Mouse (Mus musculus) layer of hippocampus, postnatal 25 days (tissue): ENCODE results near the gene Ube4b. TPM values are rescaled to one million over a fixed set of nuclear protein-coding genes. Genes with fewer than 3 reads are reported as not detected.
"Not testable (repeated sequence)": the region's sequence is repeated elsewhere in the genome, so short reads cannot be mapped to it uniquely, and the experiment has no call there.

Experiments used
- DNase-seq, 2 experiments: peaks; one replicate each; pipeline ENCODE4 v3.0.0; 2022; ENCODE audit warnings: mixed read lengths in 2 of 2, low spot score in 1 of 2; ENCODE audit errors: extremely low spot score in 1 of 2
- total RNA-seq, 2 experiments: library from RNA; stranded (reverse); gene quantifications; 2 replicates each; pipeline ENCODE4 v1.2.3; 2021

Ube4b gene
- total RNA-seq, result 100 to 1,000 TPM in 1 of 2 experiments, 10 to 100 TPM in 1; 92.8 to 113 TPM

GRCm38 (mm10) chr4:149426325-149427199, at the start of gene Ube4b:
TSS of gene Ube4b (minus strand) at chr4:149426749.
- DNase-seq, result peak; percentile 95 to 96

- no peak for DNase-seq
Observed at GRCm38 (mm10) chr4:149475096-149475495, 48.5 kb upstream of the Ube4b start.

- DNase-seq, result no peak
Observed at GRCm38 (mm10) chr4:149469557-149469956, 43.0 kb upstream of the Ube4b start.

GRCm38 (mm10) chr4:149463435-149463950, 36.9 kb upstream of the Ube4b start:
- no peak for DNase-seq

- DNase-seq, result no peak
Observed at GRCm38 (mm10) chr4:149462305-149462971, 35.9 kb upstream of the Ube4b start.

GRCm38 (mm10) chr4:149461579-149462304, 35.2 kb upstream of the Ube4b start:
- no peak for DNase-seq

- DNase-seq, result not testable (repeated sequence)
Observed at GRCm38 (mm10) chr4:149460475-149460874, 33.9 kb upstream of the Ube4b start.

GRCm38 (mm10) chr4:149459425-149459824, 32.9 kb upstream of the Ube4b start:
- DNase-seq, result no peak

- DNase-seq, result no peak
Observed at GRCm38 (mm10) chr4:149458526-149458925, 32.0 kb upstream of the Ube4b start.

- DNase-seq, result no peak
Observed at GRCm38 (mm10) chr4:149457831-149458430, 31.4 kb upstream of the Ube4b start.

- not testable (repeated sequence) for DNase-seq
Observed at GRCm38 (mm10) chr4:149457163-149457562, 30.6 kb upstream of the Ube4b start.

- DNase-seq, result no peak
Observed at GRCm38 (mm10) chr4:149454879-149455278, 28.3 kb upstream of the Ube4b start, which contains the start of gene Rbp7. TSS of gene Rbp7 (minus strand) at chr4:149454978.

GRCm38 (mm10) chr4:149454263-149454662, 27.7 kb upstream of the Ube4b start:
- no peak for DNase-seq

- DNase-seq, result peak in 1 of 2 experiments; percentile 35
Observed at GRCm38 (mm10) chr4:149453656-149454055, 27.1 kb upstream of the Ube4b start.

- DNase-seq, result no peak
Observed at GRCm38 (mm10) chr4:149450636-149451035, 24.1 kb upstream of the Ube4b start.

GRCm38 (mm10) chr4:149446309-149446708, 19.8 kb upstream of the Ube4b start:
- no peak for DNase-seq

GRCm38 (mm10) chr4:149445868-149446267, 19.3 kb upstream of the Ube4b start:
- DNase-seq, result no peak

GRCm38 (mm10) chr4:149444964-149445701, 18.6 kb upstream of the Ube4b start:
- DNase-seq, result peak; percentile 69 to 74

GRCm38 (mm10) chr4:149444465-149444864, 17.9 kb upstream of the Ube4b start:
- no peak for DNase-seq
